Mouse (Mus musculus): ENCODE results near the gene Mctp1. TPM values are rescaled to one million over a fixed set of nuclear protein-coding genes. Genes with fewer than 3 reads are reported as not detected.

Gene Mctp1
- total and polyA plus RNA-seq, 3 experiments: not detected

DNA sequence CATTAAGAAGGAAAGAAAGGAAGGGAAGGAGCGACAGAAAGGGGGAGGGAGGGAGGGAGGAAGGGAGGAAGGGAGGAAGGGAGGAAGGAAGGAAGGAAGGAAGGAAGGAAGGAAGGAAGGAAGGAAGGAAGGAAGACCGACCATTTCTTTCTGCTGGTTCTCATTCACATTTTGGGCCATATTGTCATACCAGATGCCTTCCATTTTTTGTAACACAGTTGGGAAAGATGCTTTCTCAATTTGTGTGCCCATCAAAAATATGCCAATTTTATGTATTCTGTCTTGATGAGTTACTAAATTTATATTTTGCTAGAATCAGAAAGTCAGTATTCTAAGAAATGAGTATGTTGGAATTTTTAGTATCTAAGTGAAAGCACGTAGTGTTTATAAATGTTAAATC lies 4.3 kb downstream of the Mctp1 start:
- Histone ChIP-seq H3K79me2 (ENCODE audit: control insufficient read depth, insufficient read depth, low read length, poor library complexity) (no peaks in the 10 kb centered on the region), H3K4me1 (ENCODE audit: control insufficient read depth in 1 of 2, insufficient read depth in 2 of 2, low read length in 2 of 2) (no peaks in the 10 kb centered on the region), H3K36me3 (ENCODE audit: control insufficient read depth in 1 of 2, insufficient read depth in 2 of 2, low read length in 2 of 2) (no peaks in the 10 kb centered on the region), H3K9ac (ENCODE audit: control insufficient read depth, low read depth, low read length, poor library complexity, severe bottlenecking) (no peak overlapping the region), H3K27ac (ENCODE audit: control insufficient read depth, low read depth, low read length) (no peak overlapping the region), H3K4me3 (ENCODE audit: control insufficient read depth in 1 of 2, insufficient read depth in 1 of 2, low read depth in 2 of 2, low read length in 2 of 2) (no peak overlapping the region), H3K27me3 (ENCODE audit: control insufficient read depth in 1 of 2, insufficient read depth in 2 of 2, low read length in 2 of 2) (no peaks in the 10 kb centered on the region), H3K9me3 (replicated peaks; ENCODE audit: insufficient read depth, low read length) (no peaks in the 10 kb centered on the region)
- no peak for TF ChIP-seq CTCF (IDR thresholded peaks at IDR 0.05 in 2 of 3, conservative IDR thresholded peaks at IDR 0.05 in 1 of 3; ENCODE audit: control insufficient read depth in 1 of 3, insufficient read depth in 1 of 3, low read depth in 2 of 3, low read length in 3 of 3, poor library complexity in 1 of 3, severe bottlenecking in 1 of 3)
- no peak for TF ChIP-seq MAZ (IDR thresholded peaks at IDR 0.05; ENCODE audit: low read depth, low read length)
- no peak for TF ChIP-seq ZKSCAN1 (IDR thresholded peaks at IDR 0.05; ENCODE audit: low read depth, low read length)
- TF ChIP-seq CHD2 (IDR thresholded peaks at IDR 0.05; ENCODE audit: low read length): no peak
- no peak for DNase-seq (ENCODE audit: low read depth, low spot score)

DNA sequence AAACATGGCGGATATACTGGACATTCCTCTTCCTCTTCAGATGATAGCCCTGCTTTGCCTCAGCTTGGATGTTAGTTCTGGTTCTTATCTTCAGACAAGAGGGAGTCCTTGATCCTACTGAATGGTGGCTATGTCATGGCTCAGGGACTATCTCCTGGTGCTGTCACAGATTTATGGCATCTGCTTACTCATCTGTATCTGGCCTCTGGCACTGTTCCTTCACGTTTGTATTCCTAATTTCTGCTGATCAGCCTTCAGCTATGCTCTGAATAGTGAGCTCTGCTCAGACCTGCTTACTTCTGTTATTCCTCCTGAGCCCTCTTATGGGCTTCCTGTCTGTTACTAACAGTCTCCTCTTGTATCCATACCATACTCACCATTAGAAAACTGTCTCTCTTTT lies 7.6 kb downstream of the Mctp1 start:
- TF ChIP-seq ZKSCAN1 (IDR thresholded peaks at IDR 0.05; ENCODE audit: low read depth, low read length): no peak
- no peak for TF ChIP-seq JUND (IDR thresholded peaks at IDR 0.05; ENCODE audit: low read depth, low read length)
- no peak for TF ChIP-seq TAL1 (IDR thresholded peaks at IDR 0.05; ENCODE audit: low read length)
- TF ChIP-seq E2F4 (IDR thresholded peaks at IDR 0.05; ENCODE audit: borderline replicate concordance, low read depth, low read length): no peak
- TF ChIP-seq POLR2AphosphoS5 (IDR thresholded peaks at IDR 0.05; ENCODE audit: borderline replicate concordance, low read depth, low read length): no peak
- no peak for TF ChIP-seq MAX (IDR thresholded peaks at IDR 0.05; ENCODE audit: low read length)
- TF ChIP-seq MYC (IDR thresholded peaks at IDR 0.05; ENCODE audit: low read depth, low read length): no peak
- no peak for TF ChIP-seq USF2 (IDR thresholded peaks at IDR 0.05; ENCODE audit: borderline replicate concordance in 1 of 2, insufficient read depth in 1 of 2, low read depth in 1 of 2, low read length in 2 of 2)
- TF ChIP-seq CHD1 (IDR thresholded peaks at IDR 0.05; ENCODE audit: low read depth, low read length): no peak
- no peak for TF ChIP-seq CTCF (IDR thresholded peaks at IDR 0.05 in 2 of 3, conservative IDR thresholded peaks at IDR 0.05 in 1 of 3; ENCODE audit: control insufficient read depth in 1 of 3, insufficient read depth in 1 of 3, low read depth in 2 of 3, low read length in 3 of 3, poor library complexity in 1 of 3, severe bottlenecking in 1 of 3)
- H3K9me3 ChIP-seq (replicated peaks; ENCODE audit: insufficient read depth, low read length): no peaks in the 10 kb centered on the region
- no peaks in the 10 kb centered on the region for H3K36me3 ChIP-seq (ENCODE audit: control insufficient read depth in 1 of 2, insufficient read depth in 2 of 2, low read length in 2 of 2)
- no peak for DNase-seq (ENCODE audit: low read depth, low spot score)
- no peak overlapping the region for H3K9ac ChIP-seq (ENCODE audit: control insufficient read depth, low read depth, low read length, poor library complexity, severe bottlenecking)
- no peaks in the 10 kb centered on the region for H3K27me3 ChIP-seq (ENCODE audit: control insufficient read depth in 1 of 2, insufficient read depth in 2 of 2, low read length in 2 of 2)
- no peak overlapping the region for H3K4me3 ChIP-seq (ENCODE audit: control insufficient read depth in 1 of 2, insufficient read depth in 1 of 2, low read depth in 2 of 2, low read length in 2 of 2)
- no peaks in the 10 kb centered on the region for H3K79me2 ChIP-seq (ENCODE audit: control insufficient read depth, insufficient read depth, low read length, poor library complexity)
- no peak overlapping the region for H3K27ac ChIP-seq (ENCODE audit: control insufficient read depth, low read depth, low read length)
- H3K4me1 ChIP-seq (ENCODE audit: control insufficient read depth in 1 of 2, insufficient read depth in 2 of 2, low read length in 2 of 2): no peaks in the 10 kb centered on the region

DNA sequence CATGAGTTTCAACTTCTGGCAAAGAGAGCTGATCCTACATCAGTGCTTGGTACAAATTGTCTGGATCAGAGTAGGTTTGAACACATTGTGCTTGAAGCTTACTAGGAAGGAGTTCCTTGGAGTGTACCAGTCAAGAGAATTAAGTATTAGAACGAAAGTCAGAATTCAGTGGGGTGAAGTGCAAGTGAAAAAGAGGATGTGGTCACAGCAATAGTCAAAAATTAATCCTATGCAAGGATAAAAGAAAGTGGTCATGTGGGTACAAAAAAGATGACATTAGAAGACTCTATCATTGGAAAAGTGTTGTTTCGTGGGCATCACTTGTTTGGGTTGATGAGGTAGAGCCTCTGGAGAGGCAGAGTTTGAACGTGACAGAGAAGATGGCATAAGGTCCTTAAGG lies 8.8 kb downstream of the Mctp1 start:
- no peak for DNase-seq (ENCODE audit: low read depth, low spot score)
- TF ChIP-seq GABPA (IDR thresholded peaks at IDR 0.05; ENCODE audit: low read depth, low read length) (no peak), MAX (IDR thresholded peaks at IDR 0.05; ENCODE audit: low read length) (no peak), BHLHE40 (IDR thresholded peaks at IDR 0.05; ENCODE audit: borderline replicate concordance, low read depth, low read length) (no peak), ZNF384 (IDR thresholded peaks at IDR 0.05; ENCODE audit: low read depth, low read length) (no peak), TBP (IDR thresholded peaks at IDR 0.05; ENCODE audit: low read depth, low read length) (no peak), USF2 (IDR thresholded peaks at IDR 0.05; ENCODE audit: borderline replicate concordance in 1 of 2, insufficient read depth in 1 of 2, low read depth in 1 of 2, low read length in 2 of 2) (no peak), ZC3H11A (IDR thresholded peaks at IDR 0.05; ENCODE audit: low read depth, low read length) (no peak), E2F4 (IDR thresholded peaks at IDR 0.05; ENCODE audit: borderline replicate concordance, low read depth, low read length) (no peak), GATA1 (IDR thresholded peaks at IDR 0.05; ENCODE audit: low read depth, low read length) (no peak)
- Histone ChIP-seq H3K36me3 (ENCODE audit: control insufficient read depth in 1 of 2, insufficient read depth in 2 of 2, low read length in 2 of 2) (no peaks in the 10 kb centered on the region), H3K9me3 (replicated peaks; ENCODE audit: insufficient read depth, low read length) (no peaks in the 10 kb centered on the region), H3K27ac (ENCODE audit: control insufficient read depth, low read depth, low read length) (no peak overlapping the region), H3K4me3 (ENCODE audit: control insufficient read depth in 1 of 2, insufficient read depth in 1 of 2, low read depth in 2 of 2, low read length in 2 of 2) (no peak overlapping the region), H3K27me3 (ENCODE audit: control insufficient read depth in 1 of 2, insufficient read depth in 2 of 2, low read length in 2 of 2) (no peaks in the 10 kb centered on the region), H3K4me1 (ENCODE audit: control insufficient read depth in 1 of 2, insufficient read depth in 2 of 2, low read length in 2 of 2) (no peaks in the 10 kb centered on the region), H3K9ac (ENCODE audit: control insufficient read depth, low read depth, low read length, poor library complexity, severe bottlenecking) (no peak overlapping the region), H3K79me2 (ENCODE audit: control insufficient read depth, insufficient read depth, low read length, poor library complexity) (no peaks in the 10 kb centered on the region)
